Mouse (Mus musculus): ENCODE measurements around the gene Ccdc33. TPM values are rescaled to one million over a fixed set of nuclear protein-coding genes. Genes with fewer than 3 reads are reported as not detected.

The Ccdc33 gene
- total and polyA plus RNA-seq, 3 experiments: 0.05 TPM; not detected in 2

DNA sequence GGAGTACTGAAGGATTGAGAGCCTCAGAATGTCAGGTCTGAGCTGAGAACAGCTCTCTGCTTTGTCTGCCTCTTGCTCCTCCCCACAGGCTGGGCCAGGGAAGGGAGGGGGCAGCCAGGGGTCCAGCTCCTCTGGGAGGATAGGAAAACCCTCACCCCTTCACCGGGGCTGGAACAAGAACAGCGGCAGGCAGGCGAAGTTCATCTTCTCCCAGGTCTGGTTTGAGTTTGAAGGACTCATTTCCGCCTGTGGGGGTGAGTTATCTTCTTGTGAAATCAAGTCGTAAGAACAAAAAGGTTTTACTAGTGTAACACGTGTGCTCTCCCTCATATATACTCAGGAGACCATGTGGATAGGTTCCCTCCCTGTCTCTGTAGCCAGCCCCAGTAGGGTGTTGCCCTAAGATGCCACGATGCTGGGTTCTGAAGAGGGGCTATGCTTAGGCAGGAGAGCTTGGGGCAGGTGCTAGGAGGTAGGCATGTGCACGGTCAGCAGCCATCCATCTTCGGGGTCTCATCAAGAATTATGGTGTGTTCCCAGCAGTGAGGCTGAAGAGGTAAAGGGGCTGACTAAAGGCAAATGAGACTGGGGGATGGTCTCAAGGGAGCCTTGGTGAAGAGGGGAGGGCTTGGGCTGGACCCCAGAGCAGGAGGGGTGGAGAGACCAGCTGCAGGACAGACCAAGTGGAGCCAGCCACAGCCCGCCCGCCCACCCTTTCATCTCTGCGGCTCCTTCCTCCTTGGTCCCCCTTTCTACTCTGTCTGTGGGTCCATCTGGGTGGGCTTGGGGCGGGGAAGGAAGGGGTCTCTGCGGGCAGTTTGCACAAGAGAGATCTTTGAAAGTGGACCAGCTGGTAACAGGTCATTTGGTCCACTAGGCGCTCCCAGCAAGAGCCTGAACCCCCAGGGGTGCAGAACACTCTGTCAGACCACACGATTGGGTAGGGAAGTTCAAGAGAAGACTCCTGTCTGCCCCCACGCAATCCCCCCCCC, 15.6 kb upstream of the Ccdc33 start:
- no peaks in the 10 kb centered on the region for H3K36me3 ChIP-seq (replicated peaks)
- no peaks in the 10 kb centered on the region for H3K4me1 ChIP-seq (ENCODE audit: insufficient read depth, low read depth, low read length)
- ATAC-seq (ENCODE audit: extremely low read depth, insufficient number of reproducible peaks, low FRiP score, poor library complexity, severe bottlenecking) (no peak), DNase-seq (ENCODE audit: low spot score) (no peak)
- no peaks in the 10 kb centered on the region for H3K9me3 ChIP-seq (replicated peaks)
- H3K4me3 ChIP-seq (ENCODE audit: low read depth, low read length): no peak overlapping the region
- TF ChIP-seq GATA1 (IDR thresholded peaks at IDR 0.05; ENCODE audit: borderline replicate concordance, low read length) (no peak), TAL1 (conservative IDR thresholded peaks at IDR 0.05; ENCODE audit: low read depth, low read length) (no peak), POLR2AphosphoS5 (IDR thresholded peaks at IDR 0.05; ENCODE audit: insufficient replicate concordance, low read depth, low read length) (no peak), CTCF (IDR thresholded peaks at IDR 0.05; ENCODE audit: low read depth, low read length) (no peak), GATA2 (IDR thresholded peaks at IDR 0.05; ENCODE audit: borderline replicate concordance, low read depth, low read length) (no peak)
- H3K27me3 ChIP-seq (ENCODE audit: insufficient read depth, low read length): peaks cover 4% of the 10 kb centered on the region

DNA sequence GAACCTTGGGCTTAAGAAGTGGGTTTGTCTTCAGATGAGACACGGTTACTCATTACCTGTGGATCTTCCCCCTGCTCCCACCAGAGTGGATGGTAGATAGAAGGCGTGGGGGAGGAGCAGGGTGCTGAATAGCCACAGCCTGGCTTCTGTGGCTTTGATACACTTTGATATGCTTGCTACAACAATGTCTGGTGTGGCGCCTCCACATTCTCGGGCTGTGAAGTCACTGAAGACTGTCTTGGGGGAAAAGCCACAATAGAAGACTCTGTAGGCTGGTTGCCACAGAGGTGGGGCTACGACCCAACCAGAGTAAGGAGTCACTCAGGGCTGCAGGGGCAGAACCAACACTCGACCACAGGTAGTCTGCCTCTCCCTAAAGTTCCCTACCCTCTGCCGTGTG, 13.1 kb upstream of the Ccdc33 start:
- no peak for TF ChIP-seq GATA2 (IDR thresholded peaks at IDR 0.05; ENCODE audit: borderline replicate concordance, low read depth, low read length)
- no peak for TF ChIP-seq CTCF (IDR thresholded peaks at IDR 0.05; ENCODE audit: low read depth, low read length)
- no peak for TF ChIP-seq TAL1 (conservative IDR thresholded peaks at IDR 0.05; ENCODE audit: low read depth, low read length)
- no peak for TF ChIP-seq GATA1 (IDR thresholded peaks at IDR 0.05; ENCODE audit: borderline replicate concordance, low read length)
- no peak for TF ChIP-seq POLR2AphosphoS5 (IDR thresholded peaks at IDR 0.05; ENCODE audit: insufficient replicate concordance, low read depth, low read length)
- H3K36me3 ChIP-seq (replicated peaks): no peaks in the 10 kb centered on the region
- H3K9me3 ChIP-seq (replicated peaks): no peaks in the 10 kb centered on the region
- H3K27me3 ChIP-seq (ENCODE audit: insufficient read depth, low read length): peaks cover 4% of the 10 kb centered on the region
- H3K4me3 ChIP-seq (ENCODE audit: low read depth, low read length): no peak overlapping the region
- no peaks in the 10 kb centered on the region for H3K4me1 ChIP-seq (ENCODE audit: insufficient read depth, low read depth, low read length)
- DNase-seq (ENCODE audit: low spot score): no peak
- ATAC-seq (ENCODE audit: extremely low read depth, insufficient number of reproducible peaks, low FRiP score, poor library complexity, severe bottlenecking): no peak

DNA sequence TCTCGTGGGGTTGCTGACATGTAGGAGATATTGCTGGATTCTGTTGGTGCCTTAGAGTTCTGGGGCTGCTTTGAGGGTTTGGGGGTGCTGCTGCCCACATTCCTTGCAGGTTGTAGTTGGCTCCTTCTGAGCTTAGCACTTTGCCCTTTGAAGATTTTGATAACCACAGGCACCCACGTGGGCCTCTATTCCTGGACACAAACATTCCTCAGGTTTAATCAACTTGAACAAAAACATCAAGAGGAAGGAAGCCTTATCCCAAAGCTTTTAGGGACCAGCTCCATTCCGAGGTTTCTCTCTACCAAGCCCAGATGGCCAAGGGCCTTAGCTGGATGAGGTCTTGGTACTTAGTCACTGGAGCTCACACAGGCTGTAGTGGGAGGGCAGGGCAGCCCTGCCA, 12.3 kb upstream of the Ccdc33 start:
- no peaks in the 10 kb centered on the region for H3K4me1 ChIP-seq (ENCODE audit: insufficient read depth, low read depth, low read length)
- no peak overlapping the region for H3K4me3 ChIP-seq (ENCODE audit: low read depth, low read length)
- DNase-seq (ENCODE audit: low spot score) (no peak), ATAC-seq (ENCODE audit: extremely low read depth, insufficient number of reproducible peaks, low FRiP score, poor library complexity, severe bottlenecking) (no peak)
- no peaks in the 10 kb centered on the region for H3K36me3 ChIP-seq (replicated peaks)
- TF ChIP-seq POLR2AphosphoS5 (IDR thresholded peaks at IDR 0.05; ENCODE audit: insufficient replicate concordance, low read depth, low read length) (no peak), GATA1 (IDR thresholded peaks at IDR 0.05; ENCODE audit: borderline replicate concordance, low read length) (no peak), TAL1 (conservative IDR thresholded peaks at IDR 0.05; ENCODE audit: low read depth, low read length) (no peak), CTCF (IDR thresholded peaks at IDR 0.05; ENCODE audit: low read depth, low read length) (no peak), GATA2 (IDR thresholded peaks at IDR 0.05; ENCODE audit: borderline replicate concordance, low read depth, low read length) (no peak)
- H3K27me3 ChIP-seq (ENCODE audit: insufficient read depth, low read length): peaks cover 4% of the 10 kb centered on the region
- H3K9me3 ChIP-seq (replicated peaks): no peaks in the 10 kb centered on the region

DNA sequence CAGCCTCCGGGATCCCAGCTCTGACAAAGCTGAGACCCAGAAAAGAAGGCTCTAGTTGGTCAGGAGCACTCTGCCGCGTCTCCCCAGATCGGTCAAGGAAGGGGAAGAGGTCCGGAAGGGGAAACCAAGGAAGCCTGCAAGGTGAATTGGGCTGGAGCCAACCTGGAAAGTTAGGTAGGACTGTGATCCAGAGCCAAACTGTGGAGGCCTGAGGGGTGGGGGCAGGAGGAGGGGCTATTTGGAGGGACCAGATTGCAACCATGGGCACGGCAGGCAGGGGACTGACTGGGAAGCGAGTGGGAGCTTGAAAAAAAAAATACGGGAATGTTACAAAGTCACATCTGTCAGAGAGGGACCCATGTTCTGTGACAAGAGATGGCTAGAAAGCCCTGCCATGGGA, 10.9 kb upstream of the Ccdc33 start:
- ATAC-seq (ENCODE audit: extremely low read depth, insufficient number of reproducible peaks, low FRiP score, poor library complexity, severe bottlenecking) (no peak), DNase-seq (ENCODE audit: low spot score) (no peak)
- Histone ChIP-seq H3K9me3 (replicated peaks) (no peaks in the 10 kb centered on the region), H3K4me3 (ENCODE audit: low read depth, low read length) (no peak overlapping the region), H3K36me3 (replicated peaks) (no peaks in the 10 kb centered on the region), H3K4me1 (ENCODE audit: insufficient read depth, low read depth, low read length) (no peaks in the 10 kb centered on the region), H3K27me3 (ENCODE audit: insufficient read depth, low read length) (peaks cover 4% of the 10 kb centered on the region)
- no peak for TF ChIP-seq GATA1 (IDR thresholded peaks at IDR 0.05; ENCODE audit: borderline replicate concordance, low read length)
- no peak for TF ChIP-seq CTCF (IDR thresholded peaks at IDR 0.05; ENCODE audit: low read depth, low read length)
- no peak for TF ChIP-seq POLR2AphosphoS5 (IDR thresholded peaks at IDR 0.05; ENCODE audit: insufficient replicate concordance, low read depth, low read length)
- no peak for TF ChIP-seq GATA2 (IDR thresholded peaks at IDR 0.05; ENCODE audit: borderline replicate concordance, low read depth, low read length)
- TF ChIP-seq TAL1 (conservative IDR thresholded peaks at IDR 0.05; ENCODE audit: low read depth, low read length): no peak

DNA sequence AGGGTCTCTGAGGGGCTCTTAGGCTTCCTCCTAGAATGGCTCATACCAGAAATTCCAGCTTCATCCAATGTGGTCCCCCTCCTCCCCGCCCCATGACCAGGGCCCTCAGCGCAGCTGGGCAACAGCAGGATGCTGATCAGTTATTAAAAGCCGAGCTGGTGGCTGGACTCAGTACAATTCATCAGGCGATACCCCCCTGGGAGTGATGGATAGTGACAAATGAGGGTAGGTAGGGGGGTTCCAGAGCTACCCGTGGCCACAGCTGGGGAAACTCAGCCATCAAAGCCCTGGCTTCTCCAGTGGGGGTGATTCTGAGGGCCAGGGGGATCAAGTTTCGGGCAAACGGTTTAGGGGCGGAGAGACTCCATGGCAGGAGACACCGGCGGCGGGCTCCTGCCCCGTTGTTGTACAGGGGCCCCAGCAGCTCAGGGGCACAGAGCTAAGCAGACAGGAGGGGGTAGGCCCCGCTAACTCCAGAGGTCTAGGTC, 10.3 kb upstream of the Ccdc33 start:
- Histone ChIP-seq H3K9me3 (replicated peaks) (no peaks in the 10 kb centered on the region), H3K27me3 (ENCODE audit: insufficient read depth, low read length) (peaks cover 6% of the 10 kb centered on the region), H3K4me1 (ENCODE audit: insufficient read depth, low read depth, low read length) (no peaks in the 10 kb centered on the region), H3K4me3 (ENCODE audit: low read depth, low read length) (no peak overlapping the region), H3K36me3 (replicated peaks) (no peaks in the 10 kb centered on the region)
- no peak for DNase-seq (ENCODE audit: low spot score)
- no peak for ATAC-seq (ENCODE audit: extremely low read depth, insufficient number of reproducible peaks, low FRiP score, poor library complexity, severe bottlenecking)
- TF ChIP-seq TAL1 (conservative IDR thresholded peaks at IDR 0.05; ENCODE audit: low read depth, low read length) (no peak), POLR2AphosphoS5 (IDR thresholded peaks at IDR 0.05; ENCODE audit: insufficient replicate concordance, low read depth, low read length) (no peak), GATA1 (IDR thresholded peaks at IDR 0.05; ENCODE audit: borderline replicate concordance, low read length) (no peak), CTCF (IDR thresholded peaks at IDR 0.05; ENCODE audit: low read depth, low read length) (no peak), GATA2 (IDR thresholded peaks at IDR 0.05; ENCODE audit: borderline replicate concordance, low read depth, low read length) (no peak)

DNA sequence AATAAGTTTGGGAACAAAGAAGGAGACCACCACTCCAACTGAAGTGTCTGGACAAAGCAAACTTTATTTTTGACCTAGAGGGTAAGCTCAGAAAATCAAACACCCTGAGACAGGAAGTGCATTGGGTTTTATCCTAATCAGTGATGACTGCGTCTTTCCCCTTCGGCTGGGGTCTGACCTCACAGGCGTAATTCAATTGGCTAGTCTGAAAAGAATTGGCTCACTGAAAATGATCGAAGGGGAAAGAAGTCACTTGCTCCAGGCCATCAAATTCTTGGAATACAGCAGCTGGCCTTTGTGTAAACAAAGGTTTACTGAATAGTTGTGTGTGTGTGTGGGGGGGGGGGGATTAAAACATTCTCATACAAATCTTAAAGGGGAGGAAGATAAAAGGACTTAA, 7.2 kb upstream of the Ccdc33 start:
- Histone ChIP-seq H3K4me3 (ENCODE audit: low read depth, low read length) (no peak overlapping the region), H3K4me1 (ENCODE audit: insufficient read depth, low read depth, low read length) (no peaks in the 10 kb centered on the region), H3K27me3 (ENCODE audit: insufficient read depth, low read length) (peaks cover 7% of the 10 kb centered on the region; the same call in 1 of the 2 replicates), H3K9me3 (replicated peaks) (no peaks in the 10 kb centered on the region), H3K36me3 (replicated peaks) (no peaks in the 10 kb centered on the region)
- ATAC-seq (ENCODE audit: extremely low read depth, insufficient number of reproducible peaks, low FRiP score, poor library complexity, severe bottlenecking): no peak
- TF ChIP-seq CTCF (IDR thresholded peaks at IDR 0.05; ENCODE audit: low read depth, low read length): no peak
- no peak for DNase-seq (ENCODE audit: low spot score)

Measured in G1E (cell line).